Mouse (Mus musculus) forebrain, embryonic 14.5 days (tissue): ENCODE measurements at regions not wholly inside any gene's neighbourhood (a gene's known extent, or its start where the extent isn't known, plus 50 kb on each side); places are given as distances from the start of the nearest gene placed in this dataset.

Source experiments
- ATAC-seq: fragments of 200-750 bp; cut with Nextera tagmentation; 2 replicates; pipeline ENCODE4 v1.8.0; 2017; ENCODE audit warnings: mild to moderate bottlenecking, moderate library complexity
- DNase-seq: peaks from one replicate; pipeline ENCODE4 v3.0.0-alpha.2; 2015; ENCODE audit warnings: low spot score
- H3K27ac ChIP-seq: fragments of 300-500 bp; sonication (generic); 2 replicates; pipeline ENCODE4 v1.5.1; 2014; ENCODE audit warnings: low read depth, mild to moderate bottlenecking, control low read depth, low read length, moderate library complexity
- H3K27me3 ChIP-seq: fragments of 300-500 bp; sonication (generic); replicated peaks from 2 replicates; pipeline ENCODE4 v1.6.1; 2014; ENCODE audit warnings: low read length, control low read depth, mixed read lengths; ENCODE audit not compliant: control insufficient read depth, insufficient read depth
- H3K36me3 ChIP-seq: fragments of 300-500 bp; sonication (generic); 2 replicates; pipeline ENCODE4 v1.6.1; 2014; ENCODE audit warnings: low read length, control low read depth; ENCODE audit not compliant: control insufficient read depth, insufficient read depth
- H3K4me1 ChIP-seq: fragments of 300-500 bp; sonication (generic); 2 replicates; pipeline ENCODE4 v1.6.1; 2014; ENCODE audit warnings: antibody characterized with exemption, low read length, control low read depth; ENCODE audit not compliant: control insufficient read depth, insufficient read depth
- H3K4me2 ChIP-seq: fragments of 300-500 bp; sonication (generic); 2 replicates; pipeline ENCODE4 v1.6.1; 2014; ENCODE audit warnings: mild to moderate bottlenecking, control low read depth, low read length
- H3K4me3 ChIP-seq: fragments of 300-500 bp; sonication (generic); 2 replicates; pipeline ENCODE4 v1.5.1; 2014; ENCODE audit warnings: low read depth, low read length, control low read depth
- H3K9ac ChIP-seq: fragments of 300-500 bp; sonication (generic); 2 replicates; pipeline ENCODE4 v1.6.1; 2014; ENCODE audit warnings: mild to moderate bottlenecking, low read length, control low read depth, moderate library complexity
- H3K9me3 ChIP-seq: fragments of 300-500 bp; sonication (generic); replicated peaks from 2 replicates; pipeline ENCODE4 v1.6.1; 2016; ENCODE audit warnings: low read length, control low read depth, mixed read lengths; ENCODE audit not compliant: control insufficient read depth
- whole genome bisulfite sequencing: fragments of 180-500 bp; shearing (Covaris S2); extraction: QIAGEN DNeasy Blood & Tissue Kit; methylation state at CpG from one replicate; pipeline ENCODE4 v1.1.7; 2014; 5-methylcytosine and 5-hydroxymethylcytosine counted together

DNA sequence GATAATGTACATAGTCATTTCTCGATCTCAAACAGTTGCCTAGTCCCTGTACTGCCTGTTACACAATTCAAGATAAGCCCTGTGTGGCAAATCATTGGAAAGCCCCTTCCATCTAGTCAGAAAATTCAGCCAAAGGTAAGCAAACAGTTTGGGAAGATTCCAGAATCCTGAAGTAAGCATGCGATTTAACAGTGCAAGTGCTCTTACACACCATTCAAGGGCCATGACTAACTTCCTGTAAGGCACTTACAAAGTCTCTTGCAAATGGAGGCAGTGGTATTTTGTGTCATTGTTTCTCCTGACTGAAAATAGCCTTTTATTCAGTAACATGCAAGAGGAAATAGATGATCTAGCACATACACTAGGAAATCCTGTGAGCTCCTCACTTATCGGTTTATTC, 777.9 kb downstream of the Gsdmc2 start:
- Histone ChIP-seq H3K36me3 (no peaks in the 10 kb centered on the region), H3K9me3 (no peaks in the 10 kb centered on the region), H3K4me2 (no peak overlapping the region), H3K4me3 (no peak overlapping the region), H3K9ac (no peak overlapping the region), H3K27me3 (no peaks in the 10 kb centered on the region), H3K27ac (no peak overlapping the region), H3K4me1 (no peaks in the 10 kb centered on the region)
- ATAC-seq (no peak), DNase-seq (no peak)
- WGBS = 88% methylated on average over 3 of the region's 3 CpGs

DNA sequence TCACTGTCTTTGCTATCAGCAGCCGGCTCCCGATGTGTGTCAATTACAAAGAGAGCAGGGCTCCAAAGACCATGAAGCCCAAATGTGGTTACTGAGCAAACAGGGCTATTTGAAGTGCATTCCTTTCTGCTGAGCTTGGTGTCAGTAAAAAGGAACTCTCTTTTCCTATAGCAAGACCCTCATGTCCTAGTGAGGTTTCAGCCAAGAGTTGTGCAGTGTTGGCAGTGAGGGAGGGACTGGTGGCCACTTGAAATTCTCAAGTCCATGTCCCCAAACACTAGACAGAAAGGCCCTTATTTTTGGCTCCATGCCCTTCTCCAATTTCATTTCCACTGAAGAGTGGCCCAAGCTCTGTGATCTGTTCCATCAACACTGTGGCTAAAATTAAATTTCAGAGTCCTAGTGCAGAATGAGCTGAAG, 778.9 kb downstream of the Gsdmc2 start:
- 92% methylated on average over 2 of the region's 2 CpGs for WGBS
- H3K27me3 ChIP-seq = no peaks in the 10 kb centered on the region
- no peak for DNase-seq

GRCm38 (mm10) chr15:63061891-63062290, 783.1 kb downstream of the Gsdmc2 start:
- no peaks in the 10 kb centered on the region for H3K27me3 ChIP-seq
- H3K9me3 ChIP-seq = no peaks in the 10 kb centered on the region
- no peak overlapping the region for H3K9ac ChIP-seq
- no peak overlapping the region for H3K4me2 ChIP-seq
- DNase-seq (no peak), ATAC-seq (no peak)
- H3K36me3 ChIP-seq = no peaks in the 10 kb centered on the region
- no peaks in the 10 kb centered on the region for H3K4me1 ChIP-seq
- no peak overlapping the region for H3K4me3 ChIP-seq
- 65% methylated on average over 3 of the region's 3 CpGs for whole genome bisulfite sequencing
- no peak overlapping the region for H3K27ac ChIP-seq

More for the DNA sequence above, 778.9 kb downstream of the Gsdmc2 start:
- Histone ChIP-seq H3K36me3 (no peaks in the 10 kb centered on the region), H3K4me2 (no peak overlapping the region), H3K9me3 (no peaks in the 10 kb centered on the region), H3K4me3 (no peak overlapping the region), H3K27ac (no peak overlapping the region), H3K9ac (no peak overlapping the region), H3K4me1 (no peaks in the 10 kb centered on the region)
- ATAC-seq = no peak

- Histone ChIP-seq H3K9me3 (no peaks in the 10 kb centered on the region), H3K4me3 (no peak overlapping the region), H3K36me3 (no peaks in the 10 kb centered on the region), H3K27ac (no peak overlapping the region), H3K4me2 (no peak overlapping the region), H3K9ac (no peak overlapping the region), H3K27me3 (no peaks in the 10 kb centered on the region), H3K4me1 (no peaks in the 10 kb centered on the region)
- 90% methylated on average over 3 of the region's 3 CpGs for WGBS
- ATAC-seq (no peak), DNase-seq (no peak)
These were observed 784.2 kb downstream of the Gsdmc2 start for GRCm38 (mm10) chr15:63060826-63061225.

GRCm38 (mm10) chr15:63052570-63053255, 792.3 kb downstream of the Gsdmc2 start:
- Histone ChIP-seq H3K27me3 (no peaks in the 10 kb centered on the region), H3K36me3 (no peaks in the 10 kb centered on the region), H3K4me3 (no peak overlapping the region), H3K9ac (no peak overlapping the region), H3K4me1 (no peaks in the 10 kb centered on the region), H3K4me2 (no peak overlapping the region), H3K9me3 (no peaks in the 10 kb centered on the region), H3K27ac (no peak overlapping the region)
- WGBS = 3% methylated on average over 3 of the region's 3 CpGs
- ATAC-seq (no peak), DNase-seq (no peak)

- Histone ChIP-seq H3K9me3 (no peaks in the 10 kb centered on the region), H3K4me2 (no peak overlapping the region), H3K4me1 (no peaks in the 10 kb centered on the region), H3K4me3 (no peak overlapping the region), H3K27ac (no peak overlapping the region), H3K27me3 (no peaks in the 10 kb centered on the region), H3K9ac (no peak overlapping the region), H3K36me3 (no peaks in the 10 kb centered on the region)
- DNase-seq (no peak), ATAC-seq (no peak)
- 86% methylated on average over 1 of the region's 1 CpGs for WGBS
These were observed 794.9 kb downstream of the Gsdmc2 start for GRCm38 (mm10) chr15:63050033-63050432.

DNA sequence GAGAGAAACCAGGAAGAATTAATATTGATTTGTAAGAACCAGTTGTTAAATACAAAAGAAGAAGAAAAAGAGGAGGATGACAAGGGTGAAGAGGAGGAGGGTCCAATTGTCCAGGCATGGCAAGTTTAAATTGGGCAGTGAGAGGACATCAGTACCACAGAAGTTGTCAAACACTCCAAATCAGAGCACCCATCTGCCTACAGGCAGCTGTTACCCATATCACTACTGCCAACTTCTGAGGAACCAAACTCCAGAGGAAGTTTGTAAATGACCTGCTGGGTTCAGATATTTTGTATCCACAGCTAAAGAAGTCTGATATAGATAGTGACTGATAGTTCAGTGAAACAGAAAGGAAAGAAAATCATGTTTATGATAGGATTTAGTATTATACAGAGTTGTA, 802.6 kb downstream of the Gsdmc2 start:
- no peak overlapping the region for H3K9ac ChIP-seq
- no peak overlapping the region for H3K27ac ChIP-seq
- H3K4me1 ChIP-seq = no peaks in the 10 kb centered on the region
- H3K4me2 ChIP-seq = no peak overlapping the region
- no peaks in the 10 kb centered on the region for H3K27me3 ChIP-seq
- ATAC-seq = no peak
- DNase-seq = no peak
- no peaks in the 10 kb centered on the region for H3K9me3 ChIP-seq
- H3K4me3 ChIP-seq = no peak overlapping the region
- H3K36me3 ChIP-seq = no peaks in the 10 kb centered on the region

DNA sequence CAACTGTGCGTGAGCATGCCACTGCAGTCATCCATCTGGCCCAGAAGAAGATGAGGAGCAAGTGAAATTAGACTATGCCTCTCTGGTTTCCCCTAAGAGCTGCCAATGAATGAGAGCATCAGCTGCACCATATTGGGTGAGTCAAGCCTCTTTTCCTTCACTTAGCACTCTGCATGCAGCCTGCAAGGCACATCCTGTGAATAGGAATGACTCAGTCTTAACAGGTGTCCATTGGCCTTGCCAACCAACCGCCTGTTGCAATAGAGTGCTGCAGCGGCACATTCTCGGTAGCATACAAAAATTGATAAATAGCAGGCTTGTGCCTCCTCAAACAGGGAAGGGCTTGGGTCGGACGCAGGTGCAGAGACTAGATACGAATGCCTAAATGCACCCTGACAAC, 808.7 kb downstream of the Gsdmc2 start:
- Histone ChIP-seq H3K9ac (no peak overlapping the region), H3K27ac (no peak overlapping the region), H3K36me3 (no peaks in the 10 kb centered on the region), H3K4me3 (no peak overlapping the region), H3K4me2 (no peak overlapping the region), H3K9me3 (no peaks in the 10 kb centered on the region), H3K4me1 (no peaks in the 10 kb centered on the region), H3K27me3 (no peaks in the 10 kb centered on the region)
- DNase-seq (no peak), ATAC-seq (no peak)
- WGBS = 88% methylated on average over 7 of the region's 7 CpGs

DNA sequence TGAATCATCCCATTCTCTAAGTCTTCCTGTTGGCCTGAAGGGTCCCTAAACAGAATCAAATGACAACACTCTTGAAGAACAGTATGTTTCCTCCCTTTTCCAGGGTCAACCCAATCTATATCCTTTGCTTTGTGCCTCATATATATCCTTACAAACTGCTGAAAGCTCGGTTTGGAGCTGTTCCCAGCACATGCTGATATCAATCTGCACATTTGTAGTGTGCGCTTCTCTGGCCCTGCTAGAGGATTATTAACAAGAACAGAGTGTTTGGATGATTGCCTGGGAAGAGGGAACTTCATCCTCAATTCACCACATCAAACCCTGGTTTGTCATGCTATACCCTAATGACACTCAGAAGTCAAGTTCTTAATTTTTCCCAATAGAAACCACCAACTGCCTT, 824.2 kb downstream of the Gsdmc2 start:
- Histone ChIP-seq H3K9ac (no peak overlapping the region), H3K4me2 (no peak overlapping the region), H3K4me1 (no peaks in the 10 kb centered on the region), H3K9me3 (no peaks in the 10 kb centered on the region), H3K27ac (no peak overlapping the region), H3K36me3 (no peaks in the 10 kb centered on the region), H3K4me3 (no peak overlapping the region), H3K27me3 (no peaks in the 10 kb centered on the region)
- ATAC-seq (no peak), DNase-seq (peak; percentile 41)
- WGBS = 73% methylated on average over 2 of the region's 2 CpGs
